17 mouse cellular contexts compared by ENCODE assay signal in genomic region chr17:10635955-10636470, GRCm38 (mm10).
A peak's percentile ranks its signal among the peaks of the same experiment; 100 is the strongest.
DNase-seq lines count a peak whose midpoint lies in the region; ATAC-seq and TF ChIP-seq lines count a peak whose summit lies in the region.
"Had no signal": no experiment of that assay in that cellular context is flagged by ENCODE, and none has a peak within 500 bp of the region (broad histone marks: within the 10 kb centered on the region; RNA-seq: fewer than 3 reads in every experiment).

No protein-coding gene starts in this region.

- DNase-seq in kidney, adult 2 months = peak; percentile 74
- DNase-seq in kidney, postnatal 4 days = no peak
- DNase-seq in R1 (ENCODE audit: low read depth, low spot score) = peak; percentile 18
- DNase-seq: adrenal gland, postnatal 10 days; cerebellum, adult 11-12 months; cerebellum, adult 9-11 months; cerebellum, postnatal 36 days; gastrocnemius, postnatal 10 days; heart, postnatal 36 days had no signal

- peaks cover 13% of the 10 kb centered on the region; the same call in 1 of the 2 replicates for H3K4me1 ChIP-seq in kidney, adult 2 months (ENCODE audit: control insufficient read depth, insufficient read depth, low read length)
- H3K4me1 ChIP-seq in kidney, embryonic 16.5 days (ENCODE audit: insufficient read depth, low read length) = no peaks in the 10 kb centered on the region; the same call in 1 of the 2 replicates
- H3K4me1 ChIP-seq in midbrain, embryonic 15.5 days = peaks cover 2% of the 10 kb centered on the region; the same call in 1 of the 2 replicates
- peaks cover 6% of the 10 kb centered on the region; the same call in 1 of the 2 replicates for H3K4me1 ChIP-seq in neural tube, embryonic 15.5 days
- H3K4me1 ChIP-seq: heart, embryonic 12.5 days; hindbrain, embryonic 15.5 days had no signal

- ATAC-seq in kidney, embryonic 16.5 days (ENCODE audit: low FRiP score, low TSS enrichment) = peak; percentile 57; the same call in 1 of the 2 replicates
- no peak for ATAC-seq in midbrain, embryonic 15.5 days (replicated peaks)
- ATAC-seq in neural tube, embryonic 15.5 days (ENCODE audit: low FRiP score) = no peak
- ATAC-seq: forebrain, embryonic 16.5 days had no signal

- peak overlapping the region; percentile 8; the same call in 1 of the 2 replicates for H3K4me3 ChIP-seq in kidney, adult 2 months (ENCODE audit: insufficient read depth, low read depth, low read length)
- no peak overlapping the region for H3K4me3 ChIP-seq in kidney, embryonic 16.5 days (ENCODE audit: low read length)
- no peak overlapping the region for H3K4me3 ChIP-seq in midbrain, embryonic 15.5 days
- H3K4me3 ChIP-seq in neural tube, embryonic 15.5 days (replicated peaks) = no peak overlapping the region
- H3K4me3 ChIP-seq: embryonic facial prominence, embryonic 13.5 days; forebrain, embryonic 12.5 days; heart, embryonic 12.5 days; hindbrain, embryonic 15.5 days had no signal

- no peaks in the 10 kb centered on the region for H3K27me3 ChIP-seq in kidney, adult 2 months (replicated peaks; ENCODE audit: control insufficient read depth, insufficient read depth, low read length)
- no peaks in the 10 kb centered on the region for H3K27me3 ChIP-seq in kidney, embryonic 16.5 days (ENCODE audit: insufficient read depth, low read length)
- H3K27me3 ChIP-seq in midbrain, embryonic 15.5 days (replicated peaks) = no peaks in the 10 kb centered on the region
- H3K27me3 ChIP-seq in neural tube, embryonic 15.5 days (replicated peaks) = no peaks in the 10 kb centered on the region
- H3K27me3 ChIP-seq: embryonic facial prominence, embryonic 13.5 days; forebrain, embryonic 12.5 days; heart, embryonic 12.5 days; hindbrain, embryonic 15.5 days had no signal

- TF ChIP-seq CTCF in kidney, adult 2 months (conservative IDR thresholded peaks at IDR 0.05; ENCODE audit: insufficient read depth, insufficient read length, low read depth, low read length) = no peak

- WGBS in kidney, adult 2 months = 29% methylated on average over 8 of the region's 8 CpGs
- 59% methylated on average over 8 of the region's 8 CpGs for WGBS in kidney, embryonic 16.5 days
- WGBS in midbrain, embryonic 15.5 days = 71% methylated on average over 8 of the region's 8 CpGs
- WGBS in neural tube, embryonic 15.5 days = 52% methylated on average over 8 of the region's 8 CpGs

- peak overlapping the region; percentile 88 for H3K27ac ChIP-seq in kidney, adult 2 months (ENCODE audit: insufficient read depth, low read depth, low read length)
- peak overlapping the region; percentile 74 for H3K27ac ChIP-seq in kidney, embryonic 16.5 days (ENCODE audit: low read length)
- H3K27ac ChIP-seq in midbrain, embryonic 15.5 days = no peak overlapping the region
- H3K27ac ChIP-seq in neural tube, embryonic 15.5 days (replicated peaks) = no peak overlapping the region
- H3K27ac ChIP-seq: embryonic facial prominence, embryonic 13.5 days; forebrain, embryonic 12.5 days; hindbrain, embryonic 15.5 days had no signal

- H3K9ac ChIP-seq in kidney, embryonic 16.5 days (replicated peaks; ENCODE audit: low read length) = no peak overlapping the region
- H3K9ac ChIP-seq in midbrain, embryonic 15.5 days = no peak overlapping the region
- H3K9ac ChIP-seq in neural tube, embryonic 15.5 days (replicated peaks) = no peak overlapping the region
- H3K9ac ChIP-seq: embryonic facial prominence, embryonic 13.5 days; forebrain, embryonic 12.5 days; heart, embryonic 12.5 days; hindbrain, embryonic 15.5 days had no signal

- no peaks in the 10 kb centered on the region for H3K36me3 ChIP-seq in kidney, adult 2 months (ENCODE audit: control insufficient read depth, insufficient read depth, low read length)
- no peaks in the 10 kb centered on the region for H3K36me3 ChIP-seq in kidney, embryonic 16.5 days (ENCODE audit: insufficient read depth, low read length)
- H3K36me3 ChIP-seq in midbrain, embryonic 15.5 days (replicated peaks) = no peaks in the 10 kb centered on the region
- H3K36me3 ChIP-seq in neural tube, embryonic 15.5 days = no peaks in the 10 kb centered on the region
- H3K36me3 ChIP-seq: embryonic facial prominence, embryonic 13.5 days; forebrain, embryonic 12.5 days; heart, embryonic 12.5 days; hindbrain, embryonic 15.5 days had no signal

- H3K4me2 ChIP-seq in kidney, embryonic 16.5 days (replicated peaks; ENCODE audit: low read depth, low read length) = no peak overlapping the region
- H3K4me2 ChIP-seq in midbrain, embryonic 15.5 days = no peak overlapping the region
- H3K4me2 ChIP-seq in neural tube, embryonic 15.5 days = no peak overlapping the region
- H3K4me2 ChIP-seq: embryonic facial prominence, embryonic 13.5 days; forebrain, embryonic 12.5 days; heart, embryonic 12.5 days; hindbrain, embryonic 15.5 days had no signal

- no peak for TF ChIP-seq POLR2A in kidney, adult 2 months (IDR thresholded peaks at IDR 0.05; ENCODE audit: low read depth, low read length)

- H3K9me3 ChIP-seq in kidney, embryonic 16.5 days (ENCODE audit: low read length) = no peaks in the 10 kb centered on the region
- no peaks in the 10 kb centered on the region for H3K9me3 ChIP-seq in midbrain, embryonic 15.5 days
- no peaks in the 10 kb centered on the region for H3K9me3 ChIP-seq in neural tube, embryonic 15.5 days (replicated peaks)
- H3K9me3 ChIP-seq: embryonic facial prominence, embryonic 13.5 days; forebrain, embryonic 12.5 days; heart, embryonic 12.5 days; hindbrain, embryonic 15.5 days had no signal

Comparison
In these comparisons a context has a peak if more than half of its experiments do, and no peak if none do; other contexts are left out.
1. DNase-seq: peak in kidney, adult 2 months (single experiment) and R1 (single experiment); none in kidney, postnatal 4 days (0 of 2).
2. H3K27ac ChIP-seq: peak in kidney, adult 2 months (single experiment) and kidney, embryonic 16.5 days (single experiment); none in midbrain, embryonic 15.5 days (single experiment) and neural tube, embryonic 15.5 days (single experiment).